Mouse (Mus musculus) brain, embryonic 14.5 days (tissue): ENCODE measurements at regions not wholly inside any gene's neighbourhood (a gene's known extent, or its start where the extent isn't known, plus 50 kb on each side); places are given as distances from the start of the nearest gene placed in this dataset.

Source experiments
- DNase-seq: peaks from one replicate; pipeline ENCODE4 v3.0.0-alpha.2; 2011; ENCODE audit warnings: low read depth
- CTCF ChIP-seq: fragments of 200-500 bp; IDR thresholded peaks from 2 replicates; pipeline ENCODE4 v1.5.1; 2012; ENCODE audit warnings: inconsistent platforms, mild to moderate bottlenecking, moderate library complexity, borderline replicate concordance; ENCODE audit not compliant: insufficient read depth, insufficient read length; ENCODE audit errors: extremely low read depth
- POLR2A ChIP-seq: fragments of 200-500 bp; IDR thresholded peaks from 2 replicates; pipeline ENCODE4 v1.6.1; 2012; ENCODE audit warnings: mild to moderate bottlenecking, inconsistent platforms, borderline replicate concordance; ENCODE audit not compliant: poor library complexity, insufficient read depth, insufficient read length, severe bottlenecking; ENCODE audit errors: extremely low read depth

DNA sequence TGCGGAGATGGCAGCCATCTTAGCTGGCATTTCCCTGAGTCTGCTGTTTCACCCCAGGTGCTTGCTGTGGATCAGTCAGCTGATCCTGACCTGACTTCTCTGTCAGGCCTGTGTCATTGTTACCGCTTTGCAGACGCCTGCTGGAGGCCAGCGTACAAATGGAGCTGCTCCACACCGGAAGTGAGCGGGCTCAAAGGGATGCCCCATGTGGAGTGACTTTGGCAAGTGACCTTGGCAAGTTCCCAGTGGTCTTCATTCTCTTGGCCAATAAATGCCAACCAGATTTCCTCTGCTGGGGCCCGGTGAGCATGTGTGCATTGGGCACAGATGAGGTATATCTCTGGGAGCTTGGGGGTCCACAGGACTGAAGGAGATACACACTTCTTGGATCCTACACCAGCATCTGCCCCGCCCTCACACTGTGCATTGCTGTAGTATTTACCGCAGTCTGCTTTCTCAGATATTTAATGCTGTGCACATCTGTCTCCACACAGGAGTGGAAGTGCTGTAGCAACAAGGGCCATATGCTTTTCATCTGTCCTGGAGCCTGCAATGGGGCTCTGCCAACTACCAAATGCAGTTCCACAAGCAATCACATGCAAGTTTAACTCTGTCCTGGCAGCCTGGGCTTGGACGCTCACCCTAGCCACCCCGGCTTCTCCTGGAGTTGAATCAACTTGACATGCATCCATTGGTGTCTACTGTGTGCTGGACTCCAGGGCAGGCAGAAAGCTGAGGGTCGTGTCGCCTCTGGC, 202.7 kb downstream of the Cdh26 start:
- DNase-seq: no peak
- TF ChIP-seq POLR2A (no peak), CTCF (no peak)

DNA sequence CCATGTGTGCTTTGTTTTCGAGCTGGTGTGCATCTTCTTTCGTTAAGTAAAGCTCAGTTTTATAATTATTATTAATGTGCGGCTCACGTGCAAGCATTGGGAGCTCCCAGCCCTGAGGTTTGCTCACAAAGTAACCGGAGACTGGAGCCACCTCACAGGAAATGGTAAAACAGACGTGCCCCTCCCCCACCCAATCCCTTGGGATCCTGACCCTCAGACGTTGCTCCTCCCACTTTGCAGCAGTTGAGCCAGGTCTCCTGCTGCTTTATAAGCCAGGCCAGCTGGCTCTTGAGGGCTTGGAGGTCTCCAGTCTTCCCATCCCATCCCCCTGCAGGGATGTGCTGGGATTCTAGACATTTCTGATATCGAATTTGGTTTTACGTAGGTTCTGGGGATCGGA, 203.8 kb downstream of the Cdh26 start:
- no peak for DNase-seq
- no peak for TF ChIP-seq POLR2A
- no peak for TF ChIP-seq CTCF

DNA sequence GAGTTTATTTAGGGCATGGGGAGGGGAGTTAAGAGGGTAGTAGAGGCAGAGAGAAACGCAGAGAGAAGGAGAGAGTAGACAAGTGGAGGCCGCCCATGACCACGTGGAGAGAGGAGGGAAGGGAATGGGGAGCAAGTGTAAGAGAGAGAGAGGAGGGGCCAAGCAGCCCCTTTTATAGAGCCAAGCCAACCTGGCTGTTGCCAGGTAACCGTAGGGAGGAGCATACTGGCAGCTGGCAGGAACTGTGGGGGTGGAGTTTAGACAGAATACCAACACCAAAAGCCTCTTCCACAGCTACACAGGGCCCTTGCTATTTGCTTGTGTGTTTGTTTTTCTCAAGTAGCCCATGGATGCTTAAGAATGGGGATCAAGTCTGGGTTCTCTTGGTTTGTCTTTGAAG, 205.4 kb downstream of the Cdh26 start:
- no peak for TF ChIP-seq CTCF
- no peak for TF ChIP-seq POLR2A
- DNase-seq: peak; percentile 83

DNA sequence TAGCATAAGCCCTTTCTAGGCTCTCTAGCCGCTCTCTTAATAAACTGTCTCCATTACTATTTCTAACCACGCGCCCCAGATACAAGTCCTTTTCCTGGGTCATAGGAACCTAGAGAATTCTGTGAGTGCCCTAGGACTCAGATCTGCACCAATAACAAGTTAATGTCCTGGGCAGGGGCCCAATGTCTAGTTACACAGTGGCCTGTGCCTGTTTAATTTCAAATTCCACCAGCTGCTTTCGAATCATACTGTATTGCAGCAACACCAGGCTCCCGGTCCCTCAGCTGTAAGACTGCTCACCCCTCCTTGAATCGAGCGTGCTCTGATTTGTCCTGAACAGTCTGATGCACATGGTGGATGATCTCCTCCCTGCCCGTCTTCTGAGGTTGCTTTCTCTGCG, 206.6 kb downstream of the Cdh26 start:
- TF ChIP-seq POLR2A: no peak
- no peak for TF ChIP-seq CTCF
- DNase-seq: no peak

DNA sequence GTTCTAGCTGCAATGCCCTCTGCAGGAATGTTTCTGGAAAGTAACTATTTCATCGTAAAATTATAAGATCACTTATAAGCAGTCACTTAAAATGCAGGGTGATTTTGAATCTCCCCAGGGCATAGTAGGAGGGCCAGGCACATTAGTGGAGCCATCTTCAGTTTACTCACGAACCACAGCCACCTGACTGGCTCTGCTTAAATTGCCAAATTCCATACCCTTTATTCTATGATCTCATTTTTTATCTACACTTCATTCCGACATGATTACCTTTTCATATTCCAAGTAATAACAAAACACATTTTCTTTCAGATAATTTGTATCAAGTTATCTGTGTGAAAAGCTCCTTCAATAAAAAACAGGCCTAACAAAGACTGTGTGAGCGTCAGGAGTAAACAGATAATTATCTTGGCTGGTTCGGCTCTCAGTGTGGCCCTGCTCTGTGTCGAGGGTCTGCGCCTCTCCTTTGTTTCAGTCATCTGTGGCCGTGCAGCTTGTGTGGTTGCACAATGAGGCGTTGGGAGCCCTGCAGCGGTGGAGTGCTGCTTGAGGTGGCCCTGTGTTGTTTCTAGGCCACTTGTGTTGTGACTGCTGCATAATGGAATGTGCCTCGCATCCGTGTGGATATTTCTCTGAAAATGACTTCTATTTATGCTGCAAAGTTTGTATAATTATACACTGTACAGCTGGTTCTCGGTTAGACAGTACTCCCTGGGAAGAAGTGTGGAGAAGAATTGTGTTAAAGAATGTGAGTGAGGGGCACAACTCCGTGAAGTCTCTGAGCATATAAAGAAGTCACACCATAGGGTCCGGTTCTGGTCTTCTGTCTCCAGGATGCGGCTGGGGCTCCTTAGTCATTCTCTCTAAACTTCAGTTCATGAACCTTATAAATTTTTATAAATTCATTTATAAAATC, 212.1 kb downstream of the Cdh26 start:
- peak; percentile 59 for DNase-seq
- no peak for TF ChIP-seq POLR2A
- no peak for TF ChIP-seq CTCF

DNA sequence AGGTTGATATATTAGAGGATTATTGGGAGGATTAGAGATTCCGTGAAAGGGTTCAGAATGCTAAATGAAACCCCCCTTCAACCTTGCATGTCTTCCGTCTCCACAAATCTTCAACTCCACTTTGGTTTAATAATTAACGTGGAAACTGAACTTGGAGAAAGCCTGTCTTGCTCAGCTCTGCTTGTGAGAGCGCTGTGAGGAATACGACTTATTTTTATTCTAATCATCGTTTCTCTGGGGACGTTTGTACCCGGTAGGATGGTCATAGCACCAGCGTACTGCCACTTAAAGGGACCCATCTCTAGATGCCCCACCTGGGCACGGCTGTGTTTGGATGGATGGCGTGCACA, 212.7 kb downstream of the Cdh26 start:
- TF ChIP-seq CTCF (no peak), POLR2A (no peak)
- no peak for DNase-seq

DNA sequence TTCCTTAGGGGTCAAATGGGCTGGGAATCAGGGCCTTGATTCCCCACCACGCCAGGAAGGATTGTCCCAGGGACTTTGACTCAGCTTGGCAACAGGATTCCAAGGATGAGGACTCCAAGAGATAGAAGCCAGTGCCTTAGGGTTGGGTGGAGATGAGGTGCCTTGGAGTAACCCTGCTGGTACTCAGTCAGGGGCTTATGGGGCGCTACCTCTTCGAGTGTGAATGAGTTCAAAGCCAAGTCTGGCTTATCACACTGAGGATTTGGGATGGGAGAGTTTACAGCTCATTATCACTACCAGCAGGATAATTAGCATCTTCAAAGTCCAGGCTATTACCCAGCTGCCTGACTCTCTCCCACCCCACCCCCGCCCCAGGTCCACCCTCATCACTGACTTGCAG, 213.5 kb downstream of the Cdh26 start:
- no peak for DNase-seq

DNA sequence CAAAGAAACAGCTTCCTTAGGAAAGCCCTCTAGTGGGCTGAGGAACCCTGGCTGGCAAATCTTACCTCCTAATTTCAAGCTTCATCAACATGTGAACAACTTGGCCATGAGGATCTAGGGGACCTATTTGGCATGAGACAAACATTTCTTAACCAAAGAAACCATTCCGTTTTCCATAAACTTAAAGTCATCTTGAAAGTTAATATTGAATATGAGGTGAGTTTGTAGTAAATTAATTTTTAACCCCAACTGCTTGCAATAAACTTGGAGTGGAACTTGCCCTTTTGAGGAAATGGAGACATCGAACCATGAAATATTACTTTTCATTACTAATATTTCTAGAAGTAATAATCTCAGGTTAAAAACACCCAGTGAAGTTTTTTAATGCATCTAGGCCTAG, 229.7 kb downstream of the Cdh26 start:
- no peak for DNase-seq
- no peak for TF ChIP-seq POLR2A
- TF ChIP-seq CTCF: no peak

More for the DNA sequence above, 213.5 kb downstream of the Cdh26 start:
- TF ChIP-seq CTCF (no peak), POLR2A (no peak)

DNA sequence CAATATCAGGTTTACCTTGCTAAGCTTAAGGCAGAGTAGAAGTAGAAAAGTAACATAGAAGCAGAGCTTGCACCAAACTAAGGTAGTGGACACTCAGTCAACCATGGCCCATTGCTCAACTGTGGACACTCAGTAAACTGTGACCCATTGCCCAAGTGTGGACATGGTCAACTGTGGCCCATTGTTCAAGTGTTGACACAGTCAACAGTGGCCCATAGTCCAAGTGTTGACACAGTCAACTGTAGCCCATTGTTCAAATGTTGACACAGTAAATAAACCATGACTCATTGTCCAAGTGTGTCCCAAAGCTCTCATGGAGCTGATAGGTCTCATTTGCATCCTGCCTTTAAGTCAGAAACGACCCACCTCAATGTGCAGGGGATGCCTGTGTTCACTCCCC, 232.1 kb downstream of the Cdh26 start:
- no peak for DNase-seq
- no peak for TF ChIP-seq POLR2A
- no peak for TF ChIP-seq CTCF

DNA sequence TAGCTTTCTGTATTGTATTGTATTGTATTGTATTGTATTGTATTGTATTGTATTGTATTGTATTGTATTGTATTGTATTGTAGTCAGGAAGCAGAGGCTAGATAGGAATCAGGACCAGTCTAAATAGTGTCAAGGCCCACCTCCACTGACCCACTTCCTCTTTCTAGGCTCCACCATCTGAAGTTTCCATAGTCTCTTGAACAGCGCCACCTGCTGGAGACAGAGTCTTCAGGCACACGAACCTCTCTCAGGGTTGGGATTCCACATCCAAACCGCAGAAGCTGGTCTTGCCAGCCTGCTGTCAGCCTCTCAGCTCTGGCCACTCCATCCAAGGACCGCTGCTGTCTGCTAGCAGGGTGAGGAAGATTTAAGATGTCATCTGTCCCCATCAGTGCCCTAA, 234.6 kb downstream of the Cdh26 start:
- peak; percentile 81 for DNase-seq
- no peak for TF ChIP-seq POLR2A
- TF ChIP-seq CTCF: peak; percentile 87

DNA sequence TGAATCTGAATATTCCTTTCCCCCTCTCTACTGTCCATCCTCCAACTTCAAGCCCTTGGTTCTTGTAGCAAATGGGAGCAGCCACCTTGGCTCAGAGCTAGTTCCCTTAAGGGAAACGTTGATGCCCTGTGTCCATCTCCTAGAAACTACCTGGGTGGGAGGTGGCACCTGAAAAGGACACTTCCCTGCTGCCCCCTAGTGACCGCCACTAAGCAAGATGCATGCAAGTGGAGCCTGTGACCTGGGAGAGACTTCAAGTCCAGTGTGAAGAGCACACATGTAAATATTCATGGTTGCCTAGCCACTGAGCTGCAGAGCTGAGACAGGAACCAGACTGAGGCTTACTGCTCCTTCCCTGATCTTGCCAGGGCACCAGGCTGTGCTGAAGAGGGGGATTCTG, 238.1 kb downstream of the Cdh26 start:
- DNase-seq: no peak

More for the DNA sequence above, 238.1 kb downstream of the Cdh26 start:
- peak; percentile 23; the same call in 1 of the 2 replicates for TF ChIP-seq CTCF
- TF ChIP-seq POLR2A: no peak
